Mouse (Mus musculus) limb, embryonic 15.5 days (tissue): Measurements from ENCODE around the gene Acpp. TPM values are rescaled to one million over a fixed set of nuclear protein-coding genes. Genes with fewer than 3 reads are reported as not detected.

Experiments used
- ATAC-seq: fragments of 200-750 bp; cut with Nextera tagmentation; 2 replicates; pipeline ENCODE4 v1.8.0; 2017; ENCODE audit warnings: low read depth, moderate TSS enrichment; ENCODE audit not compliant: insufficient number of reproducible peaks, low FRiP score, low TSS enrichment
- H3K27ac ChIP-seq: fragments of 300-500 bp; sonication (generic); 2 replicates; pipeline ENCODE4 v1.5.1; 2015; ENCODE audit warnings: moderate library complexity, mild to moderate bottlenecking, inconsistent platforms
- H3K27me3 ChIP-seq: fragments of 300-500 bp; sonication (generic); 2 replicates; pipeline ENCODE4 v1.6.1; 2015; ENCODE audit warnings: inconsistent platforms
- H3K36me3 ChIP-seq: fragments of 300-500 bp; sonication (generic); 2 replicates; pipeline ENCODE4 v1.6.1; 2015; ENCODE audit warnings: inconsistent platforms
- H3K4me1 ChIP-seq: fragments of 300-500 bp; sonication (generic); 2 replicates; pipeline ENCODE4 v1.6.1; 2015; ENCODE audit warnings: inconsistent platforms
- H3K4me2 ChIP-seq: fragments of 300-500 bp; sonication (generic); 2 replicates; pipeline ENCODE4 v1.6.1; 2015; ENCODE audit warnings: mild to moderate bottlenecking, inconsistent platforms
- H3K4me3 ChIP-seq: fragments of 300-500 bp; sonication (generic); 2 replicates; pipeline ENCODE4 v1.5.1; 2015; ENCODE audit warnings: mild to moderate bottlenecking, inconsistent platforms
- H3K9ac ChIP-seq: fragments of 300-500 bp; sonication (generic); 2 replicates; pipeline ENCODE4 v1.6.1; 2015; ENCODE audit warnings: inconsistent platforms
- H3K9me3 ChIP-seq: fragments of 300-500 bp; sonication (generic); 2 replicates; pipeline ENCODE4 v1.6.1; 2016; ENCODE audit warnings: inconsistent platforms
- WGBS: fragments of 180-500 bp; shearing (Covaris S2); methylation state at CpG from one replicate; pipeline ENCODE4 v1.1.7; 2015; 5-methylcytosine and 5-hydroxymethylcytosine counted together
- polyA plus RNA-seq: library from polyadenylated mRNA; unstranded; fragments of >200 nt; fragmentation: Nextera tagmentation; extraction: Ambion mirVana; gene quantifications from 2 replicates; pipeline ENCODE4 v1.2.1, GENCODE M21; 2015

Acpp gene
- polyA plus RNA-seq, 1 experiment from 2014 or later, result 3.0 TPM

- peak; percentile 96 for ATAC-seq
- WGBS, result under 1% methylated on average over 56 of the region's 60 CpGs
These were observed 74.7 kb downstream of the Acpp start, which contains the start of gene Dnajc13 for GRCm38 (mm10) chr9:104262823-104263352. Gene Dnajc13 (minus strand): TSS chr9:104262930.

GRCm38 (mm10) chr9:104262016-104262762, 75.4 kb downstream of the Acpp start:
- H3K9me3 ChIP-seq, result no peaks in the 10 kb centered on the region
- H3K9ac ChIP-seq, result peak overlapping the region; percentile 90
- peak overlapping the region; percentile 67 for H3K4me2 ChIP-seq
- H3K4me3 ChIP-seq, result peak overlapping the region; percentile 100
- H3K27me3 ChIP-seq, result no peaks in the 10 kb centered on the region
- under 1% methylated on average over 46 of the region's 46 CpGs for WGBS
- no peaks in the 10 kb centered on the region for H3K36me3 ChIP-seq
- peak; percentile 49 for ATAC-seq
- peaks cover 19% of the 10 kb centered on the region for H3K4me1 ChIP-seq
- peak overlapping the region; percentile 91 for H3K27ac ChIP-seq

More at GRCm38 (mm10) chr9:104262823-104263352, 74.7 kb downstream of the Acpp start, which contains the start of gene Dnajc13:
- peak within 1 kb of the TSS; percentile 67 for H3K4me2 ChIP-seq
- H3K9ac ChIP-seq, result peak within 1 kb of the TSS; percentile 90
- peak within 1 kb of the TSS; percentile 100 for H3K4me3 ChIP-seq
- peaks cover 19% of the 10 kb centered on the region for H3K4me1 ChIP-seq
- no peaks in the 10 kb centered on the region for H3K9me3 ChIP-seq
- H3K36me3 ChIP-seq, result no peaks in the 10 kb centered on the region
- H3K27ac ChIP-seq, result peak within 1 kb of the TSS; percentile 91
- H3K27me3 ChIP-seq, result no peaks in the 10 kb centered on the region

GRCm38 (mm10) chr9:104260306-104260705, 77.2 kb downstream of the Acpp start:
- H3K27me3 ChIP-seq, result no peaks in the 10 kb centered on the region
- H3K27ac ChIP-seq, result no peak overlapping the region
- WGBS, result 37% methylated on average over 4 of the region's 4 CpGs
- H3K36me3 ChIP-seq, result no peaks in the 10 kb centered on the region; the same call in 1 of the 2 replicates
- H3K4me1 ChIP-seq, result peaks cover 19% of the 10 kb centered on the region
- no peak overlapping the region for H3K9ac ChIP-seq
- no peak overlapping the region for H3K4me3 ChIP-seq
- no peak for ATAC-seq
- no peaks in the 10 kb centered on the region for H3K9me3 ChIP-seq
- H3K4me2 ChIP-seq, result no peak overlapping the region

- no peak for ATAC-seq
- Histone ChIP-seq H3K9me3 (no peaks in the 10 kb centered on the region), H3K4me3 (no peak overlapping the region), H3K36me3 (no peaks in the 10 kb centered on the region; the same call in 1 of the 2 replicates), H3K9ac (no peak overlapping the region), H3K27ac (no peak overlapping the region), H3K27me3 (no peaks in the 10 kb centered on the region), H3K4me1 (peaks cover 9% of the 10 kb centered on the region; the same call in 1 of the 2 replicates), H3K4me2 (no peak overlapping the region)
- WGBS, result 61% methylated on average over 2 of the region's 2 CpGs
These were observed 81.5 kb downstream of the Acpp start for GRCm38 (mm10) chr9:104256085-104256484.

- no peaks in the 10 kb centered on the region for H3K27me3 ChIP-seq
- 51% methylated on average over 9 of the region's 9 CpGs for WGBS
- H3K4me3 ChIP-seq, result no peak overlapping the region
- no peaks in the 10 kb centered on the region for H3K9me3 ChIP-seq
- H3K36me3 ChIP-seq, result no peaks in the 10 kb centered on the region; the same call in 1 of the 2 replicates
- no peak for ATAC-seq
- 0 out of 2 replicates have a peak overlapping the region, but pooled peaks have one; percentile 40 for H3K27ac ChIP-seq
- no peaks in the 10 kb centered on the region for H3K4me1 ChIP-seq
- H3K9ac ChIP-seq, result no peak overlapping the region
- no peak overlapping the region for H3K4me2 ChIP-seq
These were observed 83.0 kb downstream of the Acpp start for GRCm38 (mm10) chr9:104254408-104255180.

GRCm38 (mm10) chr9:104252637-104253036, 84.9 kb downstream of the Acpp start:
- Histone ChIP-seq H3K4me1 (no peaks in the 10 kb centered on the region), H3K36me3 (no peaks in the 10 kb centered on the region; the same call in 1 of the 2 replicates), H3K9ac (no peak overlapping the region), H3K4me2 (no peak overlapping the region), H3K27me3 (no peaks in the 10 kb centered on the region), H3K27ac (no peak overlapping the region), H3K4me3 (no peak overlapping the region), H3K9me3 (no peaks in the 10 kb centered on the region)
- ATAC-seq, result no peak
- WGBS, result 89% methylated on average over 3 of the region's 3 CpGs

DNA sequence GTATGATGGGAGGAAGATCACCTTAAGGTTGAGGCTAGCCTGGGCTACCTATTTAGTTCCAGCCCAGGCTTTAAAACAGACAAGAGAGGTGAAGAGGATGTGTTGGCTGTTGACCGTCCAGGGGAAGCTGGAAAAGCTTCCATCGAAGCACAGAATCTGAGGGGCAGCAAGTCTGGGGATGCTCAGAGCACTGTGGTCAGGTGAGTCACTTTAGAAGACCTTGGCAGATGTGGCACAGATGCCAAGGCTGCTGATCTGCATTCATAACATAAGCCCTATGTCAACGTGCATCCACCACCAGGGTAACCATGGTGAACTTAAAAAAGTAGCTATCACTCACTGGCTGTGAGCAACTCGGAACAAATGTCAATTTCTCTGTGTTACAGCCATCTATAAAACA, 85.9 kb downstream of the Acpp start:
- no peaks in the 10 kb centered on the region for H3K27me3 ChIP-seq
- no peaks in the 10 kb centered on the region; the same call in 1 of the 2 replicates for H3K4me1 ChIP-seq
- WGBS, result 82% methylated on average over 4 of the region's 4 CpGs
- H3K4me2 ChIP-seq, result no peak overlapping the region
- no peak overlapping the region for H3K9ac ChIP-seq
- H3K27ac ChIP-seq, result no peak overlapping the region
- H3K36me3 ChIP-seq, result peaks cover under 1% of the 10 kb centered on the region; the same call in 1 of the 2 replicates
- ATAC-seq, result no peak
- no peak overlapping the region for H3K4me3 ChIP-seq
- H3K9me3 ChIP-seq, result no peaks in the 10 kb centered on the region

GRCm38 (mm10) chr9:104251111-104251510, 86.4 kb downstream of the Acpp start:
- Histone ChIP-seq H3K36me3 (peaks cover 3% of the 10 kb centered on the region; the same call in 1 of the 2 replicates), H3K4me3 (no peak overlapping the region), H3K27ac (no peak overlapping the region), H3K4me2 (no peak overlapping the region), H3K9ac (no peak overlapping the region), H3K4me1 (no peaks in the 10 kb centered on the region; the same call in 1 of the 2 replicates), H3K27me3 (no peaks in the 10 kb centered on the region), H3K9me3 (no peaks in the 10 kb centered on the region)
- ATAC-seq, result no peak
- WGBS, result 48% methylated on average over 8 of the region's 8 CpGs

DNA sequence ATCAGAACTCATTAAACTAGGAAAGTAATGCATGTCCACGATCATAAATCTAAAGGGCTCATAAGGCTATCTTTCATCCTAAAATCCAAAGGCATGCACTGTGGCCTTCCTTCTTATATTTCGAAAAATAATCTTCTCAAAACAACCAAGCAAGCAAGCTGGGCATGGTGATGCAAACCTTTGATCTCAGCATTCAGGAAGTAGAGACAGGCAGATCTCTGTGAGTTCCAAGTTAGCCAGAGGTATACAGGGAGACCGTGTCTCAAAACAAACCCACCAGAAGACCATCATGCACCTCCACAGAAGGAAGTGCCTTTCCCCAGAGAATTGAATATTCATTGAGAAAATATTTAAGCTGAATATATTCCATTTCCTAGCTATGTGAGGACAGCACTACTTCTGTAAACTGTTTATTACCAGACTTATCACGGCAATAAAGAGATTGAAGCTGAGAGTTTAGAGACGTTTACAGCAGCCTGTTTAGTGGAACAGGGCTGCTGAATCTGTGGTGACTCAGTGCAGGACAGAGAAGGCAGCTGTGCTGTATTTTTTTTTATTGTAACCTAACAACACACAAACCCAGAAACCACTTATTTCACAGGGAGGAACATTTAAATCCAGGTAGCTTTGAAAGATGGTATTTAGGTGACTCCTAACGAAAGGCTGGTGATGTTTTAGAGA, 90.1 kb downstream of the Acpp start:
- Histone ChIP-seq H3K27me3 (no peaks in the 10 kb centered on the region), H3K27ac (no peak overlapping the region), H3K9me3 (no peaks in the 10 kb centered on the region), H3K36me3 (peaks cover 10% of the 10 kb centered on the region), H3K4me2 (no peak overlapping the region), H3K9ac (no peak overlapping the region), H3K4me3 (no peak overlapping the region), H3K4me1 (no peaks in the 10 kb centered on the region; the same call in 1 of the 2 replicates)
- no peak for ATAC-seq
- WGBS, result 42% methylated on average over 6 of the region's 6 CpGs

- peaks cover 27% of the 10 kb centered on the region for H3K36me3 ChIP-seq
- no peak for ATAC-seq
- H3K4me1 ChIP-seq, result no peaks in the 10 kb centered on the region; the same call in 1 of the 2 replicates
- 77% methylated on average over 9 of the region's 9 CpGs for WGBS
- no peaks in the 10 kb centered on the region for H3K9me3 ChIP-seq
- H3K27me3 ChIP-seq, result no peaks in the 10 kb centered on the region
- no peak overlapping the region for H3K4me3 ChIP-seq
- H3K4me2 ChIP-seq, result no peak overlapping the region
- H3K27ac ChIP-seq, result no peak overlapping the region
- H3K9ac ChIP-seq, result no peak overlapping the region
These were observed 93.6 kb downstream of the Acpp start for GRCm38 (mm10) chr9:104243799-104244466.

GRCm38 (mm10) chr9:104240146-104240545, 97.4 kb downstream of the Acpp start:
- 90% methylated on average over 7 of the region's 7 CpGs for WGBS
- Histone ChIP-seq H3K36me3 (peaks cover 45% of the 10 kb centered on the region), H3K9ac (no peak overlapping the region), H3K4me2 (no peak overlapping the region), H3K4me1 (no peaks in the 10 kb centered on the region), H3K27ac (no peak overlapping the region), H3K4me3 (no peak overlapping the region), H3K9me3 (no peaks in the 10 kb centered on the region), H3K27me3 (no peaks in the 10 kb centered on the region)
- ATAC-seq, result no peak
